ENCODE assay signal across 8 mouse cellular contexts in the genomic region with DNA sequence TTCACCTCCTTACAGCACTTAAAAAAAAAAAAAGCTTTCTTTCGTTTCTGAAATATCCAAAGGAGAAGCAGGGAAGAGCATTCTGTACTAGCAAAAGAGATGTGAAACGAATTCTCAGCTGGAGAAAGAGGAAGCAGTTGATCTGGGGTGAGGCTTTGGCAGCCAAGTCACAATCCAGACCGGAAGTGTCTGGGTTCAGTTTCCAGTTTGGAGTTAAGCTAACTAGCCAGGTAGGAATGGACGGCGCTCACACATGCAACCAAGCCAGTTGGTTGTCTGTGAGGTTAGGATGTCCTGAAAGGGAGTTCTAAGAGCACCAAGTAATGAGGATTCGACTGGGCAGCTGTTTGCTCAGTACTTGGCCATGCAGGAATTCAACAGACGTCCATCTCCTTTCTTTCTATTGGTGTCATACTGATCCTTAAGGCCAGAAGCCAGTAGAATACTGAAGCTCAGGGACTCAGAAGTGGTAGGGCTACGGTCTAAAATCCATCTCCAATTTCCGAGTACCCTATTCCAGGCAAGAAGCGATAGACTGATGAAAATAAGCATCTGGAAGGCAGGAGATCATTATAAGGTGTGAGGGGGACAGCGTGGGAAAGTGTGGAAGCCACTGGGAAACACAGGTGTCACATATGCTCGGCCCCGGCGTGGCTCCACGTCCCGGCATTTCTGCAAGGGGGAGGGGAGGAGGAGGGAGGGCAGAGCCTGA. TPM values are rescaled to one million over a fixed set of nuclear protein-coding genes. Genes with fewer than 3 reads are reported as not detected.
DNase-seq lines count a peak whose midpoint lies in the region; ATAC-seq and TF ChIP-seq lines count a peak whose summit lies in the region.

No protein-coding gene starts in this region.

- H3K4me1 ChIP-seq in heart, embryonic 11.5 days (ENCODE audit: control insufficient read depth, insufficient read depth, low read length): peaks cover 13% of the 10 kb centered on the region
- peaks cover 15% of the 10 kb centered on the region; the same call in 1 of the 2 replicates for H3K4me1 ChIP-seq in kidney, embryonic 16.5 days (ENCODE audit: insufficient read depth, low read length)
- peaks cover 5% of the 10 kb centered on the region; the same call in 1 of the 2 replicates for H3K4me1 ChIP-seq in stomach, embryonic 14.5 days (ENCODE audit: control insufficient read depth, insufficient read depth, low read length)

- peak overlapping the region; percentile 73 for H3K4me2 ChIP-seq in heart, embryonic 11.5 days
- H3K4me2 ChIP-seq in kidney, embryonic 16.5 days (replicated peaks; ENCODE audit: low read depth, low read length): peak overlapping the region; percentile 77
- H3K4me2 ChIP-seq in stomach, embryonic 14.5 days (replicated peaks; ENCODE audit: low read depth, low read length): peak overlapping the region; percentile 85

- TF ChIP-seq CTCF in gastrocnemius, adult 2 months (IDR thresholded peaks at IDR 0.05): no peak

- ATAC-seq in heart, embryonic 11.5 days (replicated peaks; ENCODE audit: insufficient number of reproducible peaks, low FRiP score, low TSS enrichment): peak; percentile 49; the same call in 1 of the 2 replicates
- ATAC-seq in kidney, embryonic 16.5 days (ENCODE audit: low FRiP score, low TSS enrichment): no peak; the same call in 1 of the 2 replicates
- ATAC-seq in megakaryocyte, adult 5-6 weeks (ENCODE audit: poor library complexity, severe bottlenecking): peak; percentile 83
- peak; percentile 7; the same call in 1 of the 2 replicates for ATAC-seq in stomach, embryonic 14.5 days (ENCODE audit: insufficient number of reproducible peaks, insufficient read depth, low FRiP score, low read depth)

- H3K27ac ChIP-seq in gastrocnemius, adult 2 months: peak overlapping the region; percentile 96
- H3K27ac ChIP-seq in heart, embryonic 11.5 days (ENCODE audit: low read depth, low read length): peak overlapping the region; percentile 54; the same call in 1 of the 2 replicates
- peak overlapping the region; percentile 72 for H3K27ac ChIP-seq in kidney, embryonic 16.5 days (ENCODE audit: low read length)
- H3K27ac ChIP-seq in stomach, embryonic 14.5 days (ENCODE audit: low read length): peak overlapping the region; percentile 61; the same call in 1 of the 2 replicates

- WGBS in heart, embryonic 11.5 days (ENCODE audit: insufficient replicate concordance): 22% methylated on average over 16 of the region's 16 CpGs
- 17% methylated on average over 16 of the region's 16 CpGs for WGBS in kidney, embryonic 16.5 days
- WGBS in stomach, embryonic 14.5 days: 21% methylated on average over 16 of the region's 16 CpGs

- H3K9me3 ChIP-seq in heart, embryonic 11.5 days (replicated peaks; ENCODE audit: control insufficient read depth, low read length): no peaks in the 10 kb centered on the region
- no peaks in the 10 kb centered on the region for H3K9me3 ChIP-seq in kidney, embryonic 16.5 days (ENCODE audit: low read length)
- no peaks in the 10 kb centered on the region for H3K9me3 ChIP-seq in stomach, embryonic 14.5 days (ENCODE audit: control insufficient read depth, low read depth, low read length)

- intact Hi-C loops in gastrocnemius, adult 2 months (cut with DNase I): loop anchor here (2.0 to 5.0 kb wide), 4 partner anchors 13 to 140 kb away; a partner anchor contains a TSS

- no peaks in the 10 kb centered on the region for H3K36me3 ChIP-seq in heart, embryonic 11.5 days (ENCODE audit: control insufficient read depth, insufficient read depth, low read length)
- no peaks in the 10 kb centered on the region for H3K36me3 ChIP-seq in kidney, embryonic 16.5 days (ENCODE audit: insufficient read depth, low read length)
- no peaks in the 10 kb centered on the region for H3K36me3 ChIP-seq in stomach, embryonic 14.5 days (ENCODE audit: control insufficient read depth, insufficient read depth, low read length)

- H3K9ac ChIP-seq in heart, embryonic 11.5 days (ENCODE audit: low read depth, low read length): peak overlapping the region; percentile 81
- H3K9ac ChIP-seq in kidney, embryonic 16.5 days (replicated peaks; ENCODE audit: low read length): peak overlapping the region; percentile 82
- H3K9ac ChIP-seq in stomach, embryonic 14.5 days (replicated peaks; ENCODE audit: low read depth, low read length): peak overlapping the region; percentile 47

- DNase-seq in gastrocnemius, adult 2 months: peak; percentile 39
- no peak for DNase-seq in gastrocnemius, postnatal 10 days
- peak; percentile 30 for DNase-seq in c-Kit-negative CD71-positive TER-119-positive erythroid progenitor cells, embryonic 14.5 days (ENCODE audit: low read depth, low spot score)
- no peak for DNase-seq in MN1 (ENCODE audit: low spot score)

- H3K27me3 ChIP-seq in heart, embryonic 11.5 days (ENCODE audit: control insufficient read depth, insufficient read depth, low read length): no peaks in the 10 kb centered on the region
- H3K27me3 ChIP-seq in kidney, embryonic 16.5 days (ENCODE audit: insufficient read depth, low read length): no peaks in the 10 kb centered on the region
- H3K27me3 ChIP-seq in stomach, embryonic 14.5 days (ENCODE audit: control insufficient read depth, insufficient read depth, low read length): no peaks in the 10 kb centered on the region

- H3K4me3 ChIP-seq in gastrocnemius, adult 2 months: peak overlapping the region; percentile 79
- H3K4me3 ChIP-seq in heart, embryonic 11.5 days (ENCODE audit: low read depth, low read length): peak overlapping the region; percentile 66
- peak overlapping the region; percentile 69 for H3K4me3 ChIP-seq in kidney, embryonic 16.5 days (ENCODE audit: low read length)
- H3K4me3 ChIP-seq in stomach, embryonic 14.5 days (ENCODE audit: low read depth, low read length): peak overlapping the region; percentile 67

RNA-seq across cellular contexts. Expression of a gene that starts 13.0 kb away (rescaled TPM):
- total RNA-seq in gastrocnemius, adult 2 months (2021): 10 to 100 TPM; 22.3 to 23.5 TPM
- 10 to 100 TPM; 40.2 to 52.3 TPM for total RNA-seq in gastrocnemius, postnatal 10 days (2021)
- 19.4 and 25.9 TPM in 2 replicates for polyA plus RNA-seq in heart, embryonic 11.5 days (2014; fragmentation: Nextera tagmentation; extraction: Ambion mirVana)
- polyA plus RNA-seq in kidney, embryonic 16.5 days (2015; fragmentation: Nextera tagmentation; extraction: Ambion mirVana): 58.6 and 59.9 TPM in 2 replicates
- total RNA-seq in megakaryocyte, adult 5-6 weeks (2015): 14.3 and 19.0 TPM in 2 replicates
- 26.8 and 32.0 TPM in 2 replicates for total RNA-seq in megakaryocyte, adult 5-6 weeks (2017)
- polyA plus RNA-seq in stomach, embryonic 14.5 days (2014; fragmentation: Nextera tagmentation; extraction: Ambion mirVana): 28.0 and 30.2 TPM in 2 replicates

RNA-seq across cellular contexts. Expression of a gene that starts 25.2 kb away (rescaled TPM):
- 10 to 100 TPM; 10.9 to 11.3 TPM for total RNA-seq in gastrocnemius, adult 2 months (2021)
- total RNA-seq in gastrocnemius, postnatal 10 days (2021): 10 to 100 TPM; 16.2 to 17.3 TPM
- polyA plus RNA-seq in heart, embryonic 11.5 days (2014; fragmentation: Nextera tagmentation; extraction: Ambion mirVana): 13.5 and 18.3 TPM in 2 replicates
- 33.8 and 34.1 TPM in 2 replicates for polyA plus RNA-seq in kidney, embryonic 16.5 days (2015; fragmentation: Nextera tagmentation; extraction: Ambion mirVana)
- total RNA-seq in megakaryocyte, adult 5-6 weeks (2015): 47.9 and 50.9 TPM in 2 replicates
- 44.9 and 45.5 TPM in 2 replicates for total RNA-seq in megakaryocyte, adult 5-6 weeks (2017)
- 29.5 and 33.4 TPM in 2 replicates for polyA plus RNA-seq in stomach, embryonic 14.5 days (2014; fragmentation: Nextera tagmentation; extraction: Ambion mirVana)

RNA-seq across cellular contexts. Expression of a gene that starts 31.1 kb away (rescaled TPM):
- total RNA-seq in gastrocnemius, adult 2 months (2021): 1 to 10 TPM; 2.5 to 2.9 TPM
- 1 to 10 TPM; 3.7 to 5.0 TPM for total RNA-seq in gastrocnemius, postnatal 10 days (2021)
- 11.5 and 12.6 TPM in 2 replicates for polyA plus RNA-seq in heart, embryonic 11.5 days (2014; fragmentation: Nextera tagmentation; extraction: Ambion mirVana)
- 16.5 and 17.7 TPM in 2 replicates for polyA plus RNA-seq in kidney, embryonic 16.5 days (2015; fragmentation: Nextera tagmentation; extraction: Ambion mirVana)
- 7.3 and 12.0 TPM in 2 replicates for total RNA-seq in megakaryocyte, adult 5-6 weeks (2015)
- 10.9 and 19.0 TPM in 2 replicates for total RNA-seq in megakaryocyte, adult 5-6 weeks (2017)
- polyA plus RNA-seq in stomach, embryonic 14.5 days (2014; fragmentation: Nextera tagmentation; extraction: Ambion mirVana): 14.7 and 16.1 TPM in 2 replicates

RNA-seq across cellular contexts. Expression of a gene that starts 35.4 kb away (rescaled TPM):
- total RNA-seq in gastrocnemius, adult 2 months (2021): 10 to 100 TPM in 1 of 2 experiments, 1 to 10 TPM in 1; 8.7 to 12.9 TPM
- total RNA-seq in gastrocnemius, postnatal 10 days (2021): 10 to 100 TPM; 18.6 to 23.6 TPM
- polyA plus RNA-seq in heart, embryonic 11.5 days (2014; fragmentation: Nextera tagmentation; extraction: Ambion mirVana): 69.8 and 76.1 TPM in 2 replicates
- 75.3 and 88.0 TPM in 2 replicates for polyA plus RNA-seq in kidney, embryonic 16.5 days (2015; fragmentation: Nextera tagmentation; extraction: Ambion mirVana)
- 42.5 and 51.5 TPM in 2 replicates for total RNA-seq in megakaryocyte, adult 5-6 weeks (2015)
- total RNA-seq in megakaryocyte, adult 5-6 weeks (2017): 21.3 and 46.4 TPM in 2 replicates
- 78.2 and 80.3 TPM in 2 replicates for polyA plus RNA-seq in stomach, embryonic 14.5 days (2014; fragmentation: Nextera tagmentation; extraction: Ambion mirVana)

RNA-seq across cellular contexts. Expression of a gene that starts 35.8 kb away (rescaled TPM):
- 1 to 10 TPM; 5.3 to 6.3 TPM for total RNA-seq in gastrocnemius, adult 2 months (2021)
- total RNA-seq in gastrocnemius, postnatal 10 days (2021): 10 to 100 TPM; 11.9 to 18.1 TPM
- polyA plus RNA-seq in heart, embryonic 11.5 days (2014; fragmentation: Nextera tagmentation; extraction: Ambion mirVana): 15.5 and 17.0 TPM in 2 replicates
- 32.6 and 42.7 TPM in 2 replicates for polyA plus RNA-seq in kidney, embryonic 16.5 days (2015; fragmentation: Nextera tagmentation; extraction: Ambion mirVana)
- 14.6 and 22.0 TPM in 2 replicates for total RNA-seq in megakaryocyte, adult 5-6 weeks (2015)
- 147 and 164 TPM in 2 replicates for total RNA-seq in megakaryocyte, adult 5-6 weeks (2017)
- 20.2 and 21.2 TPM in 2 replicates for polyA plus RNA-seq in stomach, embryonic 14.5 days (2014; fragmentation: Nextera tagmentation; extraction: Ambion mirVana)

Comparison
In these comparisons a context has a peak if more than half of its experiments do, and no peak if none do; other contexts are left out.
1. DNase-seq: peak in gastrocnemius, adult 2 months (single experiment) and c-Kit-negative CD71-positive TER-119-positive erythroid progenitor cells, embryonic 14.5 days (single experiment); none in gastrocnemius, postnatal 10 days (single experiment) and MN1 (single experiment).
2. Peak in every context shown above with its lines, with median percentiles within 50 percentile points of each other: H3K27ac ChIP-seq, H3K4me3 ChIP-seq, H3K4me2 ChIP-seq and H3K9ac ChIP-seq.